Comparison of ENCODE assay signal across 15 mouse cellular contexts in genomic region chr9:15060026-15060425, GRCm38 (mm10). TPM values are rescaled to one million over a fixed set of nuclear protein-coding genes. Genes with fewer than 3 reads are reported as not detected.
"Had no signal": no experiment of that assay in that cellular context is flagged by ENCODE, and none has a peak within 500 bp of the region (broad histone marks: within the 10 kb centered on the region; RNA-seq: fewer than 3 reads in every experiment).

No protein-coding gene starts in this region.

- H3K4me1 ChIP-seq: kidney, embryonic 15.5 days; limb, embryonic 10.5 days; liver, embryonic 15.5 days; megakaryocyte, embryonic 14.5 days; stomach, embryonic 15.5 days had no signal

- H3K4me2 ChIP-seq: kidney, embryonic 15.5 days; liver, embryonic 11.5 days; liver, embryonic 15.5 days; midbrain, embryonic 11.5 days; stomach, embryonic 15.5 days had no signal

- H3K36me3 ChIP-seq: kidney, embryonic 15.5 days; limb, embryonic 10.5 days; liver, embryonic 15.5 days; stomach, embryonic 15.5 days had no signal

- H3K4me3 ChIP-seq: kidney, embryonic 15.5 days; limb, embryonic 10.5 days; liver, embryonic 15.5 days; megakaryocyte, embryonic 14.5 days; stomach, embryonic 15.5 days had no signal

- DNase-seq: kidney, adult 2 months; kidney, postnatal 14 days; lung, adult 2 months; lung, postnatal 10 days; lung, postnatal 4 days; right cerebral cortex, postnatal 25 days had no signal

- H3K9me3 ChIP-seq: kidney, embryonic 15.5 days; limb, embryonic 10.5 days; liver, embryonic 15.5 days; megakaryocyte, embryonic 14.5 days; stomach, embryonic 15.5 days had no signal

- H3K9ac ChIP-seq: kidney, embryonic 15.5 days; liver, embryonic 15.5 days; stomach, embryonic 15.5 days had no signal

- ATAC-seq: intestine, embryonic 16.5 days; midbrain, embryonic 16.5 days had no signal

- H3K27ac ChIP-seq: kidney, embryonic 15.5 days; limb, embryonic 10.5 days; liver, embryonic 15.5 days; stomach, embryonic 15.5 days had no signal

- H3K27me3 ChIP-seq: kidney, embryonic 15.5 days; liver, embryonic 15.5 days; stomach, embryonic 15.5 days had no signal

RNA-seq across cellular contexts. Expression of gene Hephl1, which starts 51.9 kb away (rescaled TPM):
- polyA plus RNA-seq: intestine, embryonic 16.5 days; limb, embryonic 10.5 days; liver, embryonic 11.5 days; liver, embryonic 15.5 days; midbrain, embryonic 11.5 days; midbrain, embryonic 16.5 days; stomach, embryonic 15.5 days had no signal
